Mouse (Mus musculus) forebrain, embryonic 16.5 days (tissue): Measurements from ENCODE around the gene Treh. TPM values are rescaled to one million over a fixed set of nuclear protein-coding genes. Genes with fewer than 3 reads are reported as not detected.

ENCODE experiments used
- ATAC-seq: fragments of 200-750 bp; cut with Nextera tagmentation; 2 replicates; pipeline ENCODE4 v1.8.0; 2017; ENCODE audit warnings: mild to moderate bottlenecking, moderate library complexity
- H3K27ac ChIP-seq: fragments of 300-500 bp; sonication (generic); 2 replicates; pipeline ENCODE4 v1.5.1; 2014; ENCODE audit warnings: low read length, control low read depth
- H3K27me3 ChIP-seq: fragments of 300-500 bp; sonication (generic); replicated peaks from 2 replicates; pipeline ENCODE4 v1.6.1; 2014; ENCODE audit warnings: low read length; ENCODE audit not compliant: control insufficient read depth, insufficient read depth
- H3K36me3 ChIP-seq: fragments of 300-500 bp; sonication (generic); 2 replicates; pipeline ENCODE4 v1.6.1; 2014; ENCODE audit not compliant: control insufficient read depth, insufficient read depth
- H3K4me1 ChIP-seq: fragments of 300-500 bp; sonication (generic); replicated peaks from 2 replicates; pipeline ENCODE4 v1.6.1; 2014; ENCODE audit warnings: low read length; ENCODE audit not compliant: control insufficient read depth, insufficient read depth
- H3K4me2 ChIP-seq: fragments of 300-500 bp; sonication (generic); 2 replicates; pipeline ENCODE4 v1.6.1; 2014; ENCODE audit warnings: mild to moderate bottlenecking, low read length, control low read depth
- H3K4me3 ChIP-seq: fragments of 300-500 bp; sonication (generic); replicated peaks from 2 replicates; pipeline ENCODE4 v1.5.1; 2014; ENCODE audit warnings: mild to moderate bottlenecking, low read length, control low read depth
- H3K9ac ChIP-seq: fragments of 300-500 bp; sonication (generic); replicated peaks from 2 replicates; pipeline ENCODE4 v1.6.1; 2014; ENCODE audit warnings: low read depth, low read length, control low read depth
- H3K9me3 ChIP-seq: fragments of 300-500 bp; sonication (generic); 2 replicates; pipeline ENCODE4 v1.6.1; 2016; ENCODE audit warnings: low read length; ENCODE audit not compliant: control insufficient read depth
- whole genome bisulfite sequencing: fragments of 180-500 bp; shearing (Covaris S2); extraction: QIAGEN DNeasy Blood & Tissue Kit; methylation state at CpG from one replicate; pipeline ENCODE4 v1.1.7; 2014; 5-methylcytosine and 5-hydroxymethylcytosine counted together
- polyA plus RNA-seq: library from polyadenylated mRNA; unstranded; fragments of >200 nt; fragmentation: Nextera tagmentation; extraction: Ambion mirVana; gene quantifications from 2 replicates; pipeline ENCODE4 v1.2.1, GENCODE M21; 2015

Gene Treh
- polyA plus RNA-seq, 1 experiment from 2014 or later: not detected

DNA sequence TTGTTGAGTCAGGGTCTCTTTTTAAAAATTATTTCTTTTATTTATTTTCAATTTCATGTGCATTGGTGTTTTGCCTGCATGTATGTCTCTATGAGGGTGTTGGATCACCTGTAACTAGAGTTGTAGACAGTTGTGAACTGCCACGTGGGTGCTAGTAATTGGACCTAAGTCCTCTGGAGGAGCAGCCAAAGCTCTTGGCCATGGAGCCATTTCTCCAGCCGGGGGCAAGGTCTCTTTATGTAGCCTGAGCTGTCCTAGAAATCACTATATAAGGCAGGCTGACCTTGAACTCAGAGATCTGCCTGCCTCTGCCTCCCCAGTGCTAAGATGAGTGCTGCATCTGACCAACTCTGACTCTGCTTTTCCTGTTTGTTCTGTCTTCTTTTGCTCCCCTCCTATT is 28.8 kb upstream of the Treh start:
- H3K27ac ChIP-seq: no peak overlapping the region
- ATAC-seq: no peak
- H3K27me3 ChIP-seq: no peaks in the 10 kb centered on the region
- no peak overlapping the region for H3K4me3 ChIP-seq
- H3K9ac ChIP-seq: no peak overlapping the region
- 84% methylated on average over 2 of the region's 2 CpGs for WGBS
- 0 out of 2 replicates have a peak, but pooled peaks cover 2% of the 10 kb centered on the region for H3K36me3 ChIP-seq
- no peaks in the 10 kb centered on the region for H3K4me1 ChIP-seq
- no peaks in the 10 kb centered on the region for H3K9me3 ChIP-seq
- H3K4me2 ChIP-seq: no peak overlapping the region

DNA sequence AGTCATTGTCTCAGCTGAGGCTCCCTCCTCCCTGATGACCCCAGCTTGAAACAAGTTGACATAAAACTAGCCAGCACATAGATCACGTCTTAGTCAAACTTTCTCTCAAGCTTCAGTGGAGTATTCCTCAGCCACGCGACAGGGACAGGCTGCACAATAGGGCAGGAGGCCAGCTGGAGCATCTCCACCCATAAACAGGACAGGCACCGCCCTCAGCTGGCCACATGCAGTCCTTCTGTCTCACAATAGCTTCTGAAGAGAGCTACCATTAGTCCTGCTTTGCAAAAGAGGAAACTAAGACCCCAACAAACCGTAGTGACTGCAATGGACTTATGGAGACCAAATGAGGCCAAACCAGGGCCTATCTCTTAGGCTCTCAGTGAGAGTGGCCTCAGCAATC is 27.6 kb upstream of the Treh start:
- no peak for ATAC-seq
- WGBS: 71% methylated on average over 5 of the region's 5 CpGs
- Histone ChIP-seq H3K4me3 (no peak overlapping the region), H3K36me3 (0 out of 2 replicates have a peak, but pooled peaks cover 2% of the 10 kb centered on the region), H3K27me3 (no peaks in the 10 kb centered on the region), H3K9ac (no peak overlapping the region), H3K4me1 (no peaks in the 10 kb centered on the region), H3K27ac (no peak overlapping the region), H3K4me2 (no peak overlapping the region), H3K9me3 (no peaks in the 10 kb centered on the region)

DNA sequence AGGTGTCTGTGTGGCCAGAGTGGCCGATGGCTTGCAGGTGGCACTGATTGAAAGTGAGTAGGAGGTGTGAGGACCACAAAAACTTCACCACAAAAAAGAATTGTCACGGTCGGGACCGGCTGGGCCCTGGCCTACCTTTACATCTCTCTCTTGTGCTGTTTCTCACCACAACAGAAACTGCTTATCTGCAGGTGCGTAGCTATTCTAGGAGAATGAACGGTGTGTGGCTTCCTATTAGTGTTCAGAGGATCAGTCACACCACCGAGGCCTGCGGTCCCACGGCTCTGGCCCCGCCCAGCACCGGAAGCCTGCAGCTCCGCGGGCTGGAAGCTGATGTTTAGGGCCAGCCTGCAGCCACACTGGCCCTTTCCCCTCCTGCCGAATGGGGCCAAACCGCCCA is 27.1 kb upstream of the Treh start:
- no peaks in the 10 kb centered on the region for H3K4me1 ChIP-seq
- no peak overlapping the region for H3K27ac ChIP-seq
- H3K9ac ChIP-seq: no peak overlapping the region
- H3K27me3 ChIP-seq: no peaks in the 10 kb centered on the region
- H3K36me3 ChIP-seq: 0 out of 2 replicates have a peak, but pooled peaks cover 2% of the 10 kb centered on the region
- WGBS: 74% methylated on average over 15 of the region's 15 CpGs
- no peak overlapping the region for H3K4me3 ChIP-seq
- H3K9me3 ChIP-seq: no peaks in the 10 kb centered on the region
- no peak for ATAC-seq
- H3K4me2 ChIP-seq: no peak overlapping the region

DNA sequence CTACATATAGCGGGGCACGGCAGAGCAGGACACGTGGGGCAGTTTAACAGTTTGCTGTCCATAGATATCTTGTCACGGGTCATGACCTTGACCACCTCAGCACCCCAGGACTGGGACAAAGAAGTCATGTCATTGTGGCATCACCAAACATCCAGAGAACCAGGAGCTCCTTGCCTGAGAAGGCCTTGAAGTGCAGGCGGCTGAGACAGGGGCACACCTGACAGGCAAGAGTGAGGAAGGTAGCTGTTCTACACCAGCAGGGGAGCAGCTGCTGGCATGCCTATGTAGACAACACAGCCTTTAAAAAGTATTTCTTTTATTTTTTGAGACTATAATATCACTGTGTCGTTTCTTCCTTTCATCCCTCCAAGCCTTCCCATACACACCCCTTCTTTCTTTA is 26.7 kb upstream of the Treh start:
- no peak overlapping the region for H3K27ac ChIP-seq
- 94% methylated on average over 6 of the region's 6 CpGs for WGBS
- H3K27me3 ChIP-seq: no peaks in the 10 kb centered on the region
- H3K36me3 ChIP-seq: 0 out of 2 replicates have a peak, but pooled peaks cover 2% of the 10 kb centered on the region
- no peaks in the 10 kb centered on the region for H3K9me3 ChIP-seq
- ATAC-seq: no peak
- H3K4me1 ChIP-seq: no peaks in the 10 kb centered on the region
- H3K4me2 ChIP-seq: no peak overlapping the region
- no peak overlapping the region for H3K9ac ChIP-seq
- no peak overlapping the region for H3K4me3 ChIP-seq

DNA sequence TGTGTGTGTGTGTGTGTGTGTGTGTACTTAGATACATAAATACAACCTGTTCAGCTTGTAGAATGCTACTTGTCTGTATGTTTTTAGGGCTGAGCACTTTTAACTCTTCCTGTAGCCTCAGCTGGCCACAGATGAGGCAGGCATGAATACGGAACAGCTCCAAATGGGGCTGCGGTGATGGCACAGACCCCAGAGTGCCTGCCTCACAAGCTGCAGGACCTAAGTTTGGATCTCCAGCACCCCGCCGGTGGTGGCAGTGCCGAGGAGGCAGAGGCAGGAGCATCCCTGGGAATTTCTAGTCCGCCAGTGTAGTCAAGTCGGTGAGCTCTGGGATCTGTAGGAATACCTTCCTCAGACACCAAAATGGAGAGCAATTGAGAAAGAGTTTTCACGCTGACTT is 26.0 kb upstream of the Treh start:
- Histone ChIP-seq H3K9me3 (no peaks in the 10 kb centered on the region), H3K27ac (no peak overlapping the region), H3K4me2 (no peak overlapping the region), H3K9ac (no peak overlapping the region), H3K4me3 (no peak overlapping the region), H3K4me1 (no peaks in the 10 kb centered on the region), H3K27me3 (no peaks in the 10 kb centered on the region), H3K36me3 (0 out of 2 replicates have a peak, but pooled peaks cover 2% of the 10 kb centered on the region)
- WGBS: 95% methylated on average over 8 of the region's 8 CpGs
- no peak for ATAC-seq

DNA sequence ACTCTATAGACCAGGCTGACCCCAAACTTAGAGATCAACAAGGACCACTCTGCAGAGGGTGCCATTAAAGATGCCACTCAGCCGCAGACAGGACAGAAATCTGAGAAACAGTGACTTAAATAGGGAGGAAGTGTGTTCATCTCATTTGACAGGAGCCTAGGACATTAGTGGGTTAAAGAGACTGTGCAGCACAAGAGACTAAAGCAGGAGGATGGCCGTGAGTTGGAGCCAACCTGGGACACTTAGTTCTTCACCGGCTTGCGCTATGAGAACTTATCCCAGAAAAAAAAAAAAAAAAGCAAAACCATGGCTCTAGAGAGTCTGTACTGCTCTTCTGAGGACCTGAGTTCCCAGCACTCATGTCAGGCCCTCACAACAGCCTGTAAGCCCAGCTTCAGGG is 25.4 kb upstream of the Treh start:
- 92% methylated on average over 4 of the region's 4 CpGs for WGBS
- H3K36me3 ChIP-seq: no peaks in the 10 kb centered on the region
- H3K9me3 ChIP-seq: no peaks in the 10 kb centered on the region
- no peak overlapping the region for H3K9ac ChIP-seq
- no peak overlapping the region for H3K27ac ChIP-seq
- H3K4me1 ChIP-seq: no peaks in the 10 kb centered on the region
- no peak overlapping the region for H3K4me2 ChIP-seq
- H3K27me3 ChIP-seq: no peaks in the 10 kb centered on the region
- no peak for ATAC-seq
- H3K4me3 ChIP-seq: no peak overlapping the region

DNA sequence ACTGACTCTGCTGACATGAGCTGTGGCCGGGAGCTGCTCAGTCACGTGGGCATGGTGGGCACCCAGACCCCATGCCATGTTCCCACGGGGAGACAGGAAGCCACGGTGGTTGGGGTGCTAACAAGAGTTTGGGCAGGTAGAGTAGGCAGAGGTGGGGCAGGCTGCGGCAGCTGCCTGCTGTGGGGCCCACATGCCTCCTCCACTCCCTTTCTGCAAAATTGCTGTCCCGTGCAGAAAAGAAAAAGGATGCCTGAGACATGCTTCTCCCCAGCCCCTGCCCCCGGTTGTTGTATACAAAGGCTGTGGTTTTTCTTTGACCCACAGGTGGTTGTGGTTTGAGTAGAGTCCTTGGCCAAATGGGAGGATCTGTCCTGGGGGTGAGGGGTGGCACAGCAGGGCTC is 24.2 kb upstream of the Treh start:
- no peaks in the 10 kb centered on the region for H3K9me3 ChIP-seq
- H3K9ac ChIP-seq: no peak overlapping the region
- no peaks in the 10 kb centered on the region for H3K27me3 ChIP-seq
- 77% methylated on average over 7 of the region's 7 CpGs for WGBS
- no peak overlapping the region for H3K4me2 ChIP-seq
- H3K36me3 ChIP-seq: no peaks in the 10 kb centered on the region
- H3K4me3 ChIP-seq: no peak overlapping the region
- no peaks in the 10 kb centered on the region for H3K4me1 ChIP-seq
- ATAC-seq: no peak
- H3K27ac ChIP-seq: no peak overlapping the region

DNA sequence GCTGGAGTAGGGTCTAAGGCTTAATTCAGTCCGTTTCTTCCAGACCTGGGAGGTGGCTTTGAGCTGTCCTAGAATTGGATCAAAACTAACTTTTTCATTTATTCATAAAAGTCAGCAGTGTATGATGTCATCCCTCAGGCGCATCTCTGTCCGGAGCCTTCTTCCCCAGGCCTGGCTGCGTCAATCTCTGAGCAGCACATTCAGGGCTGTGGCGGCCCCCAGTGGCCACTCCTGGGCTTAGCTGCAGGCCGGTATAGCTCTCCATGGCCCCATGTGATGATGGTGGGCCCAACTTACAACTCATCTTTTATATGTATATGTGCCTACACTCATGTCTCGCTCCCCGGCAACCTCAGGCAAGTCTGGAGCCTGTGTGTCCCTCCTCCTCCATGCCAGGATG is 21.0 kb upstream of the Treh start:
- no peak overlapping the region for H3K27ac ChIP-seq
- no peak overlapping the region for H3K4me2 ChIP-seq
- H3K9me3 ChIP-seq: no peaks in the 10 kb centered on the region
- no peaks in the 10 kb centered on the region for H3K36me3 ChIP-seq
- no peak overlapping the region for H3K4me3 ChIP-seq
- peaks cover 5% of the 10 kb centered on the region; the same call in 1 of the 2 replicates for H3K4me1 ChIP-seq
- no peaks in the 10 kb centered on the region for H3K27me3 ChIP-seq
- peak; percentile 77; the same call in 1 of the 2 replicates for ATAC-seq
- H3K9ac ChIP-seq: no peak overlapping the region
- 13% methylated on average over 8 of the region's 8 CpGs for WGBS

DNA sequence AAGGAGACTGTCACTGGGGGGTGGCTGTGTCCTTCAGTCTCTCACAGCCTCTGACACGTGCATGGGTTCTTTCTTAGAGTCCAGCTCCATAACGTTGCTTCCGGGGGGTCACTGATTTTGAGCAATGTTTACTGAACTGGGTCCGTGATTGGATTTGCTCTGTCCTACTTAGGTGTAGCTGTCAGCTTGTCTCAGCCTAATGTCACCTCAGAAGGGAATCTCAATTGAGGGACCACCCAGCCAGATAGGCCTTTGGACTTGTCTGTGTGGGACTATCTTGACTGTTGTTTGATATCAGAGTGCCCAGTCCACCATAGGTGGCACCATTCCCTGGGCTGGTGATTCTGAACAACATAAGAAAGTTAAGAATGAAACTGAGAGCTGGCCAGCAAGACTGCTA is 19.1 kb upstream of the Treh start:
- no peaks in the 10 kb centered on the region for H3K27me3 ChIP-seq
- H3K9me3 ChIP-seq: no peaks in the 10 kb centered on the region
- H3K4me1 ChIP-seq: peaks cover 5% of the 10 kb centered on the region; the same call in 1 of the 2 replicates
- no peaks in the 10 kb centered on the region for H3K36me3 ChIP-seq
- 74% methylated on average over 4 of the region's 4 CpGs for WGBS
- H3K4me3 ChIP-seq: no peak overlapping the region
- H3K4me2 ChIP-seq: no peak overlapping the region
- no peak for ATAC-seq
- no peak overlapping the region for H3K27ac ChIP-seq
- H3K9ac ChIP-seq: no peak overlapping the region
